In the genomic region with DNA sequence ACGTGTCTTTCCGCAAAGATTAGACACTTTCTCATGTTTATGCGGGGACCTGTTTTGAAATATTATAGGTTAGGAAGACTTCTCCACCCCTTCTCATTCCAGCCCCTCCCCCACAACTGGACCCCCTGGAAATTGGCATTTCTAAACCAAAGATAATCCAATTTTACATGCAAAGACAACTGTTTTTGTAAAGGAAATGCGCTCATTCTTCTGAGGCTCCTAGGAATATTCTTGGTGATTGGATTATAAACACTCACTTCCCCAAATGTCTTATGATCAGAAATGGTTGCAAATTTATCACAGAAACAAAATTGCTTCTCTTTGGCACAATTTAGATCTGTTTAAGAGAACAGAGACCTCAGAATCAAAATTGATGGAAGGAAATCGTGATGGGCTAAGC, we compare ENCODE assay signal across 26 mouse cellular contexts. TPM values are rescaled to one million over a fixed set of nuclear protein-coding genes. Genes with fewer than 3 reads are reported as not detected.
DNase-seq lines count a peak whose midpoint lies in the region; ATAC-seq and TF ChIP-seq lines count a peak whose summit lies in the region.
"Had no signal": no experiment of that assay in that cellular context is flagged by ENCODE, and none has a peak within 500 bp of the region (broad histone marks: within the 10 kb centered on the region; RNA-seq: fewer than 3 reads in every experiment).

No protein-coding gene starts in this region.

- peaks cover 100% of the 10 kb centered on the region for H3K27me3 ChIP-seq in hindbrain, embryonic 14.5 days (ENCODE audit: control insufficient read depth, insufficient read depth, low read length)
- peaks cover 84% of the 10 kb centered on the region for H3K27me3 ChIP-seq in hindbrain, postnatal 0 days (ENCODE audit: insufficient read depth, low read length)
- peaks cover 94% of the 10 kb centered on the region for H3K27me3 ChIP-seq in midbrain, embryonic 12.5 days
- peaks cover 94% of the 10 kb centered on the region for H3K27me3 ChIP-seq in midbrain, embryonic 15.5 days (replicated peaks)
- peaks cover 100% of the 10 kb centered on the region for H3K27me3 ChIP-seq in limb, embryonic 10.5 days (ENCODE audit: low read depth, poor library complexity, severe bottlenecking)

- no peak overlapping the region for H3K4me3 ChIP-seq in hindbrain, embryonic 14.5 days (replicated peaks; ENCODE audit: low read length)
- no peak overlapping the region for H3K4me3 ChIP-seq in hindbrain, postnatal 0 days (ENCODE audit: low read length)
- H3K4me3 ChIP-seq in midbrain, embryonic 12.5 days = no peak overlapping the region
- H3K4me3 ChIP-seq in midbrain, embryonic 15.5 days = no peak overlapping the region
- no peak overlapping the region for H3K4me3 ChIP-seq in limb, embryonic 10.5 days
- H3K4me3 ChIP-seq: forebrain, embryonic 10.5 days; forebrain, embryonic 13.5 days; heart, adult 2 months; heart, embryonic 10.5 days; heart, embryonic 13.5 days; hindbrain, embryonic 12.5 days had no signal

- H3K27ac ChIP-seq in hindbrain, embryonic 14.5 days = no peak overlapping the region
- no peak overlapping the region for H3K27ac ChIP-seq in hindbrain, postnatal 0 days
- H3K27ac ChIP-seq in midbrain, embryonic 12.5 days (replicated peaks) = no peak overlapping the region
- no peak overlapping the region for H3K27ac ChIP-seq in midbrain, embryonic 15.5 days
- no peak overlapping the region for H3K27ac ChIP-seq in limb, embryonic 10.5 days
- H3K27ac ChIP-seq: forebrain, embryonic 10.5 days; forebrain, embryonic 13.5 days; heart, adult 2 months; heart, embryonic 10.5 days; heart, embryonic 13.5 days; hindbrain, embryonic 12.5 days had no signal

- WGBS in hindbrain, embryonic 14.5 days = 3% methylated on average over 5 of the region's 5 CpGs
- WGBS in hindbrain, postnatal 0 days = 6% methylated on average over 5 of the region's 5 CpGs
- 2% methylated on average over 5 of the region's 5 CpGs for WGBS in midbrain, embryonic 12.5 days
- 2% methylated on average over 5 of the region's 5 CpGs for WGBS in midbrain, embryonic 15.5 days
- WGBS in limb, embryonic 10.5 days = 4% methylated on average over 5 of the region's 5 CpGs

- no peak overlapping the region for H3K4me2 ChIP-seq in hindbrain, embryonic 14.5 days (replicated peaks)
- H3K4me2 ChIP-seq in hindbrain, postnatal 0 days (ENCODE audit: low read depth, low read length) = no peak overlapping the region
- peak overlapping the region; percentile 30 for H3K4me2 ChIP-seq in midbrain, embryonic 12.5 days (replicated peaks)
- no peak overlapping the region for H3K4me2 ChIP-seq in midbrain, embryonic 15.5 days
- H3K4me2 ChIP-seq: forebrain, embryonic 13.5 days; heart, embryonic 13.5 days; hindbrain, embryonic 12.5 days had no signal

- H3K36me3 ChIP-seq in hindbrain, embryonic 14.5 days (replicated peaks; ENCODE audit: control insufficient read depth, insufficient read depth) = no peaks in the 10 kb centered on the region
- H3K36me3 ChIP-seq in hindbrain, postnatal 0 days (ENCODE audit: insufficient read depth, low read length) = no peaks in the 10 kb centered on the region
- H3K36me3 ChIP-seq in midbrain, embryonic 12.5 days = no peaks in the 10 kb centered on the region
- H3K36me3 ChIP-seq in midbrain, embryonic 15.5 days (replicated peaks) = no peaks in the 10 kb centered on the region
- H3K36me3 ChIP-seq in limb, embryonic 10.5 days = no peaks in the 10 kb centered on the region
- H3K36me3 ChIP-seq: forebrain, embryonic 10.5 days; heart, embryonic 10.5 days; heart, embryonic 13.5 days; hindbrain, embryonic 12.5 days had no signal

- peak; percentile 36 for DNase-seq in embryo, embryonic 9.5 days (ENCODE audit: extremely low spot score)
- no peak for DNase-seq in embryo, embryonic 10 days (ENCODE audit: low spot score)
- peak; percentile 42 for DNase-seq in hindbrain, embryonic 14.5 days (ENCODE audit: low spot score)
- no peak for DNase-seq in hindbrain, postnatal 0 days (ENCODE audit: low spot score)
- DNase-seq in limb, embryonic 10.5 days (ENCODE audit: low spot score) = no peak
- DNase-seq: adrenal gland, adult 8-10 months; adrenal gland, postnatal 25 days; cerebellum, adult 11-12 months; cerebellum, adult 8-10 months; cerebellum, postnatal 36 days; gastrocnemius, postnatal 10 days; gastrocnemius, postnatal 36 days; heart, adult 2 months; heart, postnatal 14 days; heart, postnatal 4 days had no signal

- no peaks in the 10 kb centered on the region for H3K9me3 ChIP-seq in hindbrain, embryonic 14.5 days (ENCODE audit: control insufficient read depth, low read length)
- H3K9me3 ChIP-seq in hindbrain, postnatal 0 days (ENCODE audit: low read length) = no peaks in the 10 kb centered on the region
- no peaks in the 10 kb centered on the region for H3K9me3 ChIP-seq in midbrain, embryonic 12.5 days
- H3K9me3 ChIP-seq in midbrain, embryonic 15.5 days = no peaks in the 10 kb centered on the region
- no peaks in the 10 kb centered on the region for H3K9me3 ChIP-seq in limb, embryonic 10.5 days (replicated peaks)
- H3K9me3 ChIP-seq: forebrain, embryonic 10.5 days; forebrain, embryonic 13.5 days; heart, embryonic 10.5 days; heart, embryonic 13.5 days; hindbrain, embryonic 12.5 days had no signal

- TF ChIP-seq CTCF in hindbrain, postnatal 0 days (IDR thresholded peaks at IDR 0.05; ENCODE audit: low read depth) = no peak

- H3K9ac ChIP-seq in hindbrain, embryonic 14.5 days = no peak overlapping the region
- H3K9ac ChIP-seq in hindbrain, postnatal 0 days (replicated peaks; ENCODE audit: low read length) = no peak overlapping the region
- no peak overlapping the region for H3K9ac ChIP-seq in midbrain, embryonic 12.5 days (replicated peaks)
- no peak overlapping the region for H3K9ac ChIP-seq in midbrain, embryonic 15.5 days
- H3K9ac ChIP-seq: forebrain, embryonic 13.5 days; heart, embryonic 13.5 days; hindbrain, embryonic 12.5 days had no signal

- ATAC-seq in hindbrain, embryonic 14.5 days (ENCODE audit: low FRiP score) = no peak
- ATAC-seq in hindbrain, postnatal 0 days = no peak
- no peak for ATAC-seq in midbrain, embryonic 12.5 days (ENCODE audit: low FRiP score, low read depth)
- ATAC-seq in midbrain, embryonic 15.5 days (replicated peaks) = no peak
- ATAC-seq: activated CD4-positive, CD25-positive, alpha-beta regulatory T cell, adult 4 months; forebrain, embryonic 13.5 days; forebrain, embryonic 16.5 days had no signal

- H3K4me1 ChIP-seq in hindbrain, embryonic 14.5 days (replicated peaks; ENCODE audit: control insufficient read depth, insufficient read depth, low read length) = no peaks in the 10 kb centered on the region
- H3K4me1 ChIP-seq in hindbrain, postnatal 0 days (ENCODE audit: insufficient read depth, low read length) = peaks cover 3% of the 10 kb centered on the region; the same call in 1 of the 2 replicates
- H3K4me1 ChIP-seq in midbrain, embryonic 12.5 days = peaks cover 4% of the 10 kb centered on the region
- peaks cover 5% of the 10 kb centered on the region for H3K4me1 ChIP-seq in midbrain, embryonic 15.5 days
- peaks cover 5% of the 10 kb centered on the region for H3K4me1 ChIP-seq in limb, embryonic 10.5 days

RNA-seq across cellular contexts. Expression of a gene that starts 14.1 kb away (rescaled TPM):
- 7.9 and 8.2 TPM in 2 replicates for polyA plus RNA-seq in hindbrain, embryonic 14.5 days (2014; fragmentation: Nextera tagmentation; extraction: Ambion mirVana)
- total RNA-seq in hindbrain, postnatal 0 days (2014; rRNA removed) = 8.0 and 11.9 TPM in 2 replicates
- 14.0 and 14.5 TPM in 2 replicates for polyA plus RNA-seq in hindbrain, postnatal 0 days (2015; fragmentation: Nextera tagmentation; extraction: Ambion mirVana)
- 53.6 and 61.9 TPM in 2 replicates for polyA plus RNA-seq in midbrain, embryonic 12.5 days (2016; fragmentation: Nextera tagmentation; extraction: Ambion mirVana)
- polyA plus RNA-seq in midbrain, embryonic 15.5 days (2015; fragmentation: Nextera tagmentation; extraction: Ambion mirVana) = 11.4 and 14.4 TPM in 2 replicates
- 11.5 and 12.6 TPM in 2 replicates for polyA plus RNA-seq in limb, embryonic 10.5 days (2016; fragmentation: Nextera tagmentation; extraction: Ambion mirVana)
- total RNA-seq: adrenal gland, adult 8-10 months; adrenal gland, postnatal 25 days; gastrocnemius, postnatal 36 days; granulocyte monocyte progenitor cell, adult 5-6 weeks; heart, adult 2 months had no signal
- polyA plus RNA-seq: cortical plate, adult 2 months; forebrain, embryonic 16.5 days had no signal

Comparison
In these comparisons a context has a peak if more than half of its experiments do, and no peak if none do; other contexts are left out.
1. DNase-seq: peak in embryo, embryonic 9.5 days (single experiment) and hindbrain, embryonic 14.5 days (single experiment); none in embryo, embryonic 10 days (single experiment), hindbrain, postnatal 0 days (single experiment) and limb, embryonic 10.5 days (single experiment).